Mouse (Mus musculus): ENCODE results near the gene Nek1. TPM values are rescaled to one million over a fixed set of nuclear protein-coding genes. Genes with fewer than 3 reads are reported as not detected.

Nek1 gene
- polyA plus RNA-seq, 1 experiment from 2014 or later: 24.1 TPM

- H3K4me3 ChIP-seq (ENCODE audit: low read depth, low read length): no peak overlapping the region
- no peak for ATAC-seq (ENCODE audit: insufficient number of reproducible peaks, low FRiP score, low TSS enrichment, low read depth)
- no peak overlapping the region for H3K4me2 ChIP-seq (ENCODE audit: low read depth, severe bottlenecking)
- no peak for DNase-seq (ENCODE audit: low spot score)
- no peaks in the 10 kb centered on the region for H3K36me3 ChIP-seq (ENCODE audit: control insufficient read depth, insufficient read depth, low read length)
- H3K4me1 ChIP-seq (ENCODE audit: control insufficient read depth, insufficient read depth, low read length): peaks cover 3% of the 10 kb centered on the region; the same call in 1 of the 2 replicates
- 73% methylated on average over 3 of the region's 3 CpGs for WGBS
- no peak overlapping the region for H3K9ac ChIP-seq (ENCODE audit: low read length)
- H3K27ac ChIP-seq (replicated peaks; ENCODE audit: low read depth, low read length): no peak overlapping the region
- H3K9me3 ChIP-seq (ENCODE audit: control insufficient read depth, low read length): no peaks in the 10 kb centered on the region
- H3K27me3 ChIP-seq (ENCODE audit: control insufficient read depth, insufficient read depth, low read length): no peaks in the 10 kb centered on the region
These were observed 30.2 kb upstream of the Nek1 start for GRCm38 (mm10) chr8:60962763-60963162.

DNA sequence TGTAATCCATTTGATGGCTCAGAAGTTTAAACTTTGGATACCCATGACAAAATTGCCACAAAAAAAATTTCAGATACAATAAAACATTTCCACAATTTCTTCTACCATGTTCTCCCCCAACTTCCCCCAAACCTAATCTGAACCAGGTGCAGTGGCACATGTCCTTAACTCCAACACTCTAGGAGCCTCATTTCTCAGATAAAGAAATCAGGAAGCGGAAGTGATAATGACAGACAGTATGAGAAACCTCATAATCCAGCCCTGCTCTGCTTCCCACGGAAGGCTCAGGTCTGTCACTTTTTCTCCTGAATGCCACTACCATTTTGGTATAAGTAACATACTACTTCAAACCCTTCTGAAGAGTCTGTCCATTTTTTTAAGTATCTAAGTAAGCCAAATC lies 29.1 kb upstream of the Nek1 start:
- no peak overlapping the region for H3K9ac ChIP-seq (ENCODE audit: low read length)
- H3K36me3 ChIP-seq (ENCODE audit: control insufficient read depth, insufficient read depth, low read length): no peaks in the 10 kb centered on the region
- H3K9me3 ChIP-seq (ENCODE audit: control insufficient read depth, low read length): no peaks in the 10 kb centered on the region
- H3K27me3 ChIP-seq (ENCODE audit: control insufficient read depth, insufficient read depth, low read length): no peaks in the 10 kb centered on the region
- WGBS: 60% methylated on average over 2 of the region's 2 CpGs
- H3K4me2 ChIP-seq (ENCODE audit: low read depth, severe bottlenecking): no peak overlapping the region
- no peak overlapping the region for H3K4me3 ChIP-seq (ENCODE audit: low read depth, low read length)
- H3K4me1 ChIP-seq (ENCODE audit: control insufficient read depth, insufficient read depth, low read length): peaks cover 3% of the 10 kb centered on the region; the same call in 1 of the 2 replicates
- no peak for DNase-seq (ENCODE audit: low spot score)
- H3K27ac ChIP-seq (replicated peaks; ENCODE audit: low read depth, low read length): no peak overlapping the region
- ATAC-seq (ENCODE audit: insufficient number of reproducible peaks, low FRiP score, low TSS enrichment, low read depth): no peak

DNA sequence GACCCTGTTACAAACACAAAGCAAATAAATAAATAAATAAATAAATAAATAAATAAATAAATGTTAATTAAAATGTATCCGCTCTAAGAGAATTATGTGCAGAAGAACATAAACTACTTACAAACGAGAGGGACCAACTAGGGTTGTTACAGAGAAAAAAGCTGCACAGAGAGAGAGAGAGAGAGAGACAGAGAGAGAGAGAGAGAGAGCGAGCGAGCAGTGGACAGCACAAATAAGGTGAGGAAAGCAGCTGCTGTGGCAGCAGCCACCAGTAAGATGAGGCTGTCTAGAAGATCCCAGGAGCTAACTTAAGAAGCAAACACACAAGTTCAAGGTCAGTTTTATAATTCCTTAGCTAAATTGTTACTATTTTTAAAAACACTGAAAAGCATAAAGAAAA lies 28.5 kb upstream of the Nek1 start:
- H3K27ac ChIP-seq (replicated peaks; ENCODE audit: low read depth, low read length): no peak overlapping the region
- no peaks in the 10 kb centered on the region for H3K27me3 ChIP-seq (ENCODE audit: control insufficient read depth, insufficient read depth, low read length)
- H3K4me1 ChIP-seq (ENCODE audit: control insufficient read depth, insufficient read depth, low read length): peaks cover 3% of the 10 kb centered on the region; the same call in 1 of the 2 replicates
- no peak overlapping the region for H3K9ac ChIP-seq (ENCODE audit: low read length)
- H3K4me2 ChIP-seq (ENCODE audit: low read depth, severe bottlenecking): no peak overlapping the region
- DNase-seq (ENCODE audit: low spot score): no peak
- no peaks in the 10 kb centered on the region for H3K9me3 ChIP-seq (ENCODE audit: control insufficient read depth, low read length)
- ATAC-seq (ENCODE audit: insufficient number of reproducible peaks, low FRiP score, low TSS enrichment, low read depth): no peak
- WGBS: 69% methylated on average over 4 of the region's 4 CpGs
- no peaks in the 10 kb centered on the region for H3K36me3 ChIP-seq (ENCODE audit: control insufficient read depth, insufficient read depth, low read length)
- no peak overlapping the region for H3K4me3 ChIP-seq (ENCODE audit: low read depth, low read length)

- ATAC-seq (ENCODE audit: insufficient number of reproducible peaks, low FRiP score, low TSS enrichment, low read depth) (no peak), DNase-seq (ENCODE audit: low spot score) (no peak)
- H3K4me3 ChIP-seq (ENCODE audit: low read depth, low read length): no peak overlapping the region
- H3K9ac ChIP-seq (ENCODE audit: low read length): no peak overlapping the region
- H3K9me3 ChIP-seq (ENCODE audit: control insufficient read depth, low read length): no peaks in the 10 kb centered on the region
- no peaks in the 10 kb centered on the region for H3K36me3 ChIP-seq (ENCODE audit: control insufficient read depth, insufficient read depth, low read length)
- no peak overlapping the region for H3K27ac ChIP-seq (replicated peaks; ENCODE audit: low read depth, low read length)
- WGBS: 61% methylated on average over 6 of the region's 6 CpGs
- no peak overlapping the region for H3K4me2 ChIP-seq (ENCODE audit: low read depth, severe bottlenecking)
- H3K4me1 ChIP-seq (ENCODE audit: control insufficient read depth, insufficient read depth, low read length): peaks cover 3% of the 10 kb centered on the region; the same call in 1 of the 2 replicates
- no peaks in the 10 kb centered on the region for H3K27me3 ChIP-seq (ENCODE audit: control insufficient read depth, insufficient read depth, low read length)
These were observed 27.7 kb upstream of the Nek1 start for GRCm38 (mm10) chr8:60965306-60965705.

DNA sequence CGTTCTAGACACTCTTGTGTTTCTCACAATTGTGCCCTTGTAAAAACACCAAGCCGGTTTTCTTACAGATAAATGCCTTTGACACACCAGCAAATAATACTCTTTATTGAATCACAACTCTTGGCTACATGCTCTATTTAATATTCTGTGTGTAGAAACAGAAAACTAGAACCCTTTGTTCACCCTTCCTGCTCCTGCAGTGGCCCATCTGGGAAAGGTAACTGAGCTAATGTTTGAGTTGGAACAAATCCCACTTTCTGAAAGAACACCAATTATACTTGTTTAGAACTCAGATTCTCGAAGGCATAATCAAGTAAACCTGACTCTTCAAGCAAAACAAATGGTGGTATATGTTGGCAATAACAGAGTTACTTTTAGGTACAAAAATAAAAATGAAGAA lies 27.3 kb upstream of the Nek1 start:
- no peak overlapping the region for H3K4me2 ChIP-seq (ENCODE audit: low read depth, severe bottlenecking)
- H3K9ac ChIP-seq (ENCODE audit: low read length): no peak overlapping the region
- no peaks in the 10 kb centered on the region for H3K36me3 ChIP-seq (ENCODE audit: control insufficient read depth, insufficient read depth, low read length)
- ATAC-seq (ENCODE audit: insufficient number of reproducible peaks, low FRiP score, low TSS enrichment, low read depth) (no peak), DNase-seq (ENCODE audit: low spot score) (no peak)
- 79% methylated on average over 3 of the region's 3 CpGs for WGBS
- no peak overlapping the region for H3K4me3 ChIP-seq (ENCODE audit: low read depth, low read length)
- H3K9me3 ChIP-seq (ENCODE audit: control insufficient read depth, low read length): no peaks in the 10 kb centered on the region
- H3K4me1 ChIP-seq (ENCODE audit: control insufficient read depth, insufficient read depth, low read length): peaks cover 3% of the 10 kb centered on the region; the same call in 1 of the 2 replicates
- no peaks in the 10 kb centered on the region for H3K27me3 ChIP-seq (ENCODE audit: control insufficient read depth, insufficient read depth, low read length)
- H3K27ac ChIP-seq (replicated peaks; ENCODE audit: low read depth, low read length): no peak overlapping the region

- Histone ChIP-seq H3K36me3 (ENCODE audit: control insufficient read depth, insufficient read depth, low read length) (no peaks in the 10 kb centered on the region), H3K4me3 (ENCODE audit: low read depth, low read length) (no peak overlapping the region), H3K9ac (ENCODE audit: low read length) (no peak overlapping the region), H3K4me1 (ENCODE audit: control insufficient read depth, insufficient read depth, low read length) (no peaks in the 10 kb centered on the region), H3K9me3 (ENCODE audit: control insufficient read depth, low read length) (no peaks in the 10 kb centered on the region), H3K27ac (replicated peaks; ENCODE audit: low read depth, low read length) (no peak overlapping the region), H3K27me3 (ENCODE audit: control insufficient read depth, insufficient read depth, low read length) (no peaks in the 10 kb centered on the region), H3K4me2 (ENCODE audit: low read depth, severe bottlenecking) (no peak overlapping the region)
- DNase-seq (ENCODE audit: low spot score) (no peak), ATAC-seq (ENCODE audit: insufficient number of reproducible peaks, low FRiP score, low TSS enrichment, low read depth) (no peak)
- WGBS: 39% methylated on average over 2 of the region's 2 CpGs
These were observed 23.9 kb upstream of the Nek1 start for GRCm38 (mm10) chr8:60969091-60969490.

GRCm38 (mm10) chr8:60971808-60972207 lies 21.2 kb upstream of the Nek1 start:
- Histone ChIP-seq H3K4me3 (ENCODE audit: low read depth, low read length) (no peak overlapping the region), H3K27ac (replicated peaks; ENCODE audit: low read depth, low read length) (no peak overlapping the region), H3K27me3 (ENCODE audit: control insufficient read depth, insufficient read depth, low read length) (no peaks in the 10 kb centered on the region), H3K9me3 (ENCODE audit: control insufficient read depth, low read length) (no peaks in the 10 kb centered on the region), H3K4me1 (ENCODE audit: control insufficient read depth, insufficient read depth, low read length) (no peaks in the 10 kb centered on the region), H3K36me3 (ENCODE audit: control insufficient read depth, insufficient read depth, low read length) (no peaks in the 10 kb centered on the region), H3K4me2 (ENCODE audit: low read depth, severe bottlenecking) (no peak overlapping the region), H3K9ac (ENCODE audit: low read length) (no peak overlapping the region)
- DNase-seq (ENCODE audit: low spot score) (no peak), ATAC-seq (ENCODE audit: insufficient number of reproducible peaks, low FRiP score, low TSS enrichment, low read depth) (no peak)
- 76% methylated on average over 4 of the region's 4 CpGs for WGBS

- no peak for ATAC-seq (ENCODE audit: insufficient number of reproducible peaks, low FRiP score, low TSS enrichment, low read depth)
- H3K9me3 ChIP-seq (ENCODE audit: control insufficient read depth, low read length): no peaks in the 10 kb centered on the region
- WGBS: 80% methylated on average over 2 of the region's 2 CpGs
These were observed 19.5 kb upstream of the Nek1 start for GRCm38 (mm10) chr8:60973448-60973847.

DNA sequence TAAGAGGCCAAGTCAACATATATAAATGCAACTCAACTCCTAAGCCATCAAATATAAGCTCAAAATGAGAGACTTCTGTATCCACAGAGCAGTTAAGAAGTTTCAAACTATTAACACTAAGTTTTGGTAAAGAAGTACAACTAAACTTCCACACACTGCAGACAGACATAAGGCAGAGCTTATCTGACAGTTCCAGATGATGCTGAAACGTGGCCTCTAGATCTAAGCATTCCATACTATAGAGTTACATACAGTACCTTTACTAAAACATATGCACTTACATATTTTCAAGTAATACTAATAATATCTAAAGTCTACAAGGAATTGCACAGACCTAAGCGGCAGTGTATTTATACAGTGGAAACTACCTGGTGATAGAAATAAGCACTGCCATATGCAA lies 18.2 kb upstream of the Nek1 start:
- H3K4me2 ChIP-seq (ENCODE audit: low read depth, severe bottlenecking): no peak overlapping the region
- DNase-seq (ENCODE audit: low spot score): no peak
- no peaks in the 10 kb centered on the region for H3K27me3 ChIP-seq (ENCODE audit: control insufficient read depth, insufficient read depth, low read length)
- H3K27ac ChIP-seq (replicated peaks; ENCODE audit: low read depth, low read length): no peak overlapping the region
- no peaks in the 10 kb centered on the region for H3K4me1 ChIP-seq (ENCODE audit: control insufficient read depth, insufficient read depth, low read length)
- H3K9ac ChIP-seq (ENCODE audit: low read length): no peak overlapping the region
- H3K9me3 ChIP-seq (ENCODE audit: control insufficient read depth, low read length): no peaks in the 10 kb centered on the region
- 81% methylated on average over 2 of the region's 2 CpGs for WGBS
- no peak for ATAC-seq (ENCODE audit: insufficient number of reproducible peaks, low FRiP score, low TSS enrichment, low read depth)
- H3K36me3 ChIP-seq (ENCODE audit: control insufficient read depth, insufficient read depth, low read length): no peaks in the 10 kb centered on the region
- no peak overlapping the region for H3K4me3 ChIP-seq (ENCODE audit: low read depth, low read length)

More at GRCm38 (mm10) chr8:60973448-60973847, 19.5 kb upstream of the Nek1 start:
- no peak for DNase-seq (ENCODE audit: low spot score)
- Histone ChIP-seq H3K4me3 (ENCODE audit: low read depth, low read length) (no peak overlapping the region), H3K36me3 (ENCODE audit: control insufficient read depth, insufficient read depth, low read length) (no peaks in the 10 kb centered on the region), H3K4me2 (ENCODE audit: low read depth, severe bottlenecking) (no peak overlapping the region), H3K4me1 (ENCODE audit: control insufficient read depth, insufficient read depth, low read length) (no peaks in the 10 kb centered on the region), H3K27ac (replicated peaks; ENCODE audit: low read depth, low read length) (no peak overlapping the region), H3K9ac (ENCODE audit: low read length) (no peak overlapping the region), H3K27me3 (ENCODE audit: control insufficient read depth, insufficient read depth, low read length) (no peaks in the 10 kb centered on the region)
